Mouse (Mus musculus) layer of hippocampus, adult 8-10 months (tissue): ENCODE measurements around the gene Hectd4. TPM values are rescaled to one million over a fixed set of nuclear protein-coding genes. Genes with fewer than 3 reads are reported as not detected.

Source experiments
- DNase-seq, 2 experiments: peaks; one replicate each; pipeline ENCODE4 v3.0.0; 2022; ENCODE audit warnings: low spot score in 2 of 2
- total RNA-seq, 4 experiments: library from RNA; stranded (reverse); gene quantifications; 2 replicates each; pipeline ENCODE4 v1.2.4; 2022

Gene Hectd4
- total RNA-seq, 4 experiments from 2014 or later, result 147 to 191 (median 153) TPM

- DNase-seq, result no peak
These were observed 12.8 kb downstream of the Hectd4 start for GRCm38 (mm10) chr5:121232789-121233188.

GRCm38 (mm10) chr5:121233726-121234125 lies 13.7 kb downstream of the Hectd4 start:
- DNase-seq, result no peak

- peak; percentile 67 to 72 for DNase-seq
These were observed 16.2 kb downstream of the Hectd4 start for GRCm38 (mm10) chr5:121236171-121236570.

GRCm38 (mm10) chr5:121238208-121238607 lies 18.2 kb downstream of the Hectd4 start:
- no peak for DNase-seq

GRCm38 (mm10) chr5:121239846-121240245 lies 19.8 kb downstream of the Hectd4 start:
- DNase-seq, result peak; percentile 63 to 76

GRCm38 (mm10) chr5:121241182-121241581 lies 21.2 kb downstream of the Hectd4 start:
- no peak for DNase-seq

GRCm38 (mm10) chr5:121242261-121242660 lies 22.2 kb downstream of the Hectd4 start:
- no peak for DNase-seq

GRCm38 (mm10) chr5:121242701-121243100 lies 22.7 kb downstream of the Hectd4 start:
- no peak for DNase-seq

- DNase-seq, result no peak
These were observed 23.8 kb downstream of the Hectd4 start for GRCm38 (mm10) chr5:121243676-121244364.

GRCm38 (mm10) chr5:121244365-121244731 lies 24.3 kb downstream of the Hectd4 start:
- DNase-seq, result no peak

GRCm38 (mm10) chr5:121245201-121245600 lies 25.2 kb downstream of the Hectd4 start:
- no peak for DNase-seq

- DNase-seq, result no peak
These were observed 28.9 kb downstream of the Hectd4 start for GRCm38 (mm10) chr5:121248766-121249394.

GRCm38 (mm10) chr5:121249693-121250092 lies 29.7 kb downstream of the Hectd4 start:
- DNase-seq, result no peak

GRCm38 (mm10) chr5:121251813-121252212 lies 31.8 kb downstream of the Hectd4 start:
- no peak for DNase-seq

GRCm38 (mm10) chr5:121253816-121254497 lies 33.9 kb downstream of the Hectd4 start:
- no peak for DNase-seq

- DNase-seq, result no peak
These were observed 35.0 kb downstream of the Hectd4 start for GRCm38 (mm10) chr5:121254977-121255376.

- no peak for DNase-seq
These were observed 41.8 kb downstream of the Hectd4 start for GRCm38 (mm10) chr5:121261806-121262205.

GRCm38 (mm10) chr5:121262415-121262814 lies 42.4 kb downstream of the Hectd4 start:
- no peak for DNase-seq

- no peak for DNase-seq
These were observed 44.6 kb downstream of the Hectd4 start for GRCm38 (mm10) chr5:121264593-121264992.

GRCm38 (mm10) chr5:121266741-121267382 lies 46.8 kb downstream of the Hectd4 start:
- peak in 1 of 2 experiments; percentile 31 for DNase-seq

- no peak for DNase-seq
These were observed 51.0 kb downstream of the Hectd4 start for GRCm38 (mm10) chr5:121271046-121271445.

- no peak for DNase-seq
These were observed 56.8 kb downstream of the Hectd4 start for GRCm38 (mm10) chr5:121276808-121277207.
